Mouse (Mus musculus): ENCODE measurements around the gene Thop1.
"Not testable (repeated sequence)": the region's sequence is repeated elsewhere in the genome, so short reads cannot be mapped to it uniquely, and the experiment has no call there.

Gene Thop1

GRCm38 (mm10) chr10:81057406-81058130, 12.3 kb upstream of the Thop1 start:
- no peak for DNase-seq (ENCODE audit: low spot score in 2 of 2)

GRCm38 (mm10) chr10:81058896-81059295, 10.9 kb upstream of the Thop1 start:
- DNase-seq (ENCODE audit: low spot score in 2 of 2): no peak

DNA sequence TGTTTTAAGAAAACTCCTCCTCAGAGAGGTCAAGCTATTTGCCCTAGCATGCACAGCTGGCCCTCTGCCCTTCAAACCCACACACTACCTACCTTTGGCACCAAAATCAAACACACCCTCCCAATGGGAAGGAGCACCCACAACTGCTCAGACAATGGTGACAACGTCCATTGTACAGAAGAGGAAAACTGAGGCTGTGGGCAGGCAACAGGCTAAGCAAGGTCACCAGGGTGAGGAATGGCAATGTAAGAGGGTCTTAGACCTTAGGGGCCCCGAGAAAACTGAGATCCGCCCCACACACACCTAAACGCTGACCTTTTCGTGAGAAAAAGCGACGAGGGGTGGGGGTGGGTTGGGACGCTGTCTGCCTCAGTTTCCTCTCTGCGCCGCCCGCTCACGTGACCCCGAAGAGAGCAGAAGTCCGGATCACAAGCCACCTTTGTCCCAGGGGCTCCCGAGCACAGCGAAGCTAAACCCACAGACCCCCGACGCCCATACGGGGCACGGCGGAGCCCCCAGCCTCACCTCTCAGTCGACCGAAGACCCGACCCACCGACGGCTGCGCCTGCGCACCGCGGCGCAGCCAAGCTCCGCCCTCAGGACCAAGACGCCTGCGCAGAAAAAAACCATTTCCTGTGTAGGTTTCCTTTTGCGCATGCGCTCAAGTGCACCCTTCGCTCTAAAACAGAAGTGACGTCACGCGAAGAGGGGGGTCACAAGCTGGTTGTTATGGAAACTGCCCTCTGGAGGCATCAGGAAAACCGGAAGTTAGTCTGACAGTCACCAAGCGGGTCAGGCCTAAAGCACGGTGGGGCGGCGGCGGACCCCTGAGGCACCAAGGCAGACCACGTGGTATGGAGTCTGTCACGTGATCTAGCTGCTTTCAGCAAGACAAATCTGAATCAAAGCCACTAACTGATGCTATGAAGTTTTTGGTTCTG, 10.0 kb upstream of the Thop1 start, which contains the start of gene Sgta:
Sgta (minus strand) TSS at position 579 of the 941 bp plus-strand sequence.
- DNase-seq (ENCODE audit: low spot score in 2 of 2): peak; percentile 100

- no peak for DNase-seq (ENCODE audit: low spot score in 2 of 2)
These were observed 7.1 kb upstream of the Thop1 start for GRCm38 (mm10) chr10:81062710-81063109.

DNA sequence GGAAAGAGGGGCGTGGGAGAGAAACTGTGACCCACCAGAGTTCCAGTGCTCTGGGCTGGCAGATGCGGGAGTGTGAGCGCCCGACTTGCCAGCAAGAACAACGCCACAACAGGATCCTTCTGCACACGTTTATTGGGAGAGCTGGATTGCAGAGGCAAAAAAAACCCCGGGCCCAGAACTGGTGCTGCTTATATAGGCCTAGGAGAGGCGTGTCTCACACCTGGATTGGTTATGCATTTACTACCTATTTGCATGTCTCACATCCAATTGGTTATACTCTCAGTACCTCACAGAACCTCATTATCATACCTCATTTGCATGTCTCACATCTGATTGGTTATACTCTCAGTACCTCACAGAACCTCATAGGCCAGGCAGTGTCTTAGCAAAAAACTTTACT, 5.3 kb upstream of the Thop1 start:
- not testable (repeated sequence) for DNase-seq (ENCODE audit: low spot score in 2 of 2)

- DNase-seq (ENCODE audit: low spot score in 2 of 2): no peak
These were observed 1.1 kb upstream of the Thop1 start for GRCm38 (mm10) chr10:81068706-81069105.

GRCm38 (mm10) chr10:81072290-81072689, 2.5 kb downstream of the Thop1 start:
- no peak for DNase-seq (ENCODE audit: low spot score in 2 of 2)

DNA sequence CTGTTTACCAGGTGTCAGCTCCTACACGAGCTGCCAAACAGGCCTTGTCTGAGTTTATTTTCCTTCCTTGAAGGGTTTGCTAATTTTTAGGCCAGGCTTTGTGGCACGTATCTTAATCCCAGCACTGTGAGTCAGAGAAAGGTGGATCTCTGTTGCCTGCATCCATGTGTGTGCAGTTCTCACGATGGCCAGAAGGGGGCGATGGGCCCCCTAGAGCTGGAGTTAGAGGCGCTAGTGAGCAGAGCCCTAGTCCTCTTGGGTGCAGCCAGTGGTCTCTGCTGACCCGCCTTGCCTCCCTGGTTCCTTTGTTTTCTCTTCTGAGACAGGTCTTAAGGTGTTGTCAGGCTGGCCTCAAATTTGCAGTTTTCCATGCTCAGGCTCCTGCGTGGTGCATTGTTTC, 3.6 kb downstream of the Thop1 start:
- no peak for DNase-seq (ENCODE audit: low spot score in 2 of 2)

- DNase-seq (ENCODE audit: low spot score in 2 of 2): no peak
These were observed 5.9 kb downstream of the Thop1 start for GRCm38 (mm10) chr10:81075734-81076133.

- no peak for DNase-seq (ENCODE audit: low spot score in 2 of 2)
These were observed 6.5 kb downstream of the Thop1 start for GRCm38 (mm10) chr10:81076356-81076755.

DNA sequence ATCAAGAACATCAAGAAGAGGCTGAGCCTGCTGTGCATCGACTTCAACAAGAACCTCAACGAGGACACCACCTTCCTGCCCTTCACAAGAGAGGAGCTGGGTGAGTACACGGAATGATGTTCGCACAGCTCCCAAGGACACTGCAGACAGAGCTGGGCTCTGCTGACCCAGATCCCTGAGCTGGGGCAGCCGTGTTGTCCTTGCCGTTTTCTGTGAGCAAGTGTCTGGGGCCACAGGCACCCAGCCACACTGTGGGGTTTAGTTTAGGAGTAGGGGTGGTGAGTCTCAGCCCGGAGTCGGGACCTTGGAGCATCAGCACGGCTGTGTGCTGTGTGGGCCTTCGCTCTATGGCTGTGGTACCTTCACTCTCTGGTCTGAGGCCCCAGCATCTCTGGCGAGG, 8.1 kb downstream of the Thop1 start:
- DNase-seq (ENCODE audit: low spot score in 2 of 2): no peak

- no peak for DNase-seq (ENCODE audit: low spot score in 2 of 2)
These were observed 10.3 kb downstream of the Thop1 start for GRCm38 (mm10) chr10:81080008-81080655.

- DNase-seq (ENCODE audit: low spot score in 2 of 2): peak in 1 of 2 experiments; percentile 85
These were observed 12.5 kb downstream of the Thop1 start for GRCm38 (mm10) chr10:81082168-81082960.

- DNase-seq (ENCODE audit: low spot score in 2 of 2): no peak
These were observed 17.2 kb downstream of the Thop1 start for GRCm38 (mm10) chr10:81087021-81087420.

- no peak for DNase-seq (ENCODE audit: low spot score in 2 of 2)
These were observed 19.4 kb downstream of the Thop1 start for GRCm38 (mm10) chr10:81089216-81089615.

- no peak for DNase-seq (ENCODE audit: low spot score in 2 of 2)
These were observed 20.8 kb downstream of the Thop1 start for GRCm38 (mm10) chr10:81090621-81091020.

DNA sequence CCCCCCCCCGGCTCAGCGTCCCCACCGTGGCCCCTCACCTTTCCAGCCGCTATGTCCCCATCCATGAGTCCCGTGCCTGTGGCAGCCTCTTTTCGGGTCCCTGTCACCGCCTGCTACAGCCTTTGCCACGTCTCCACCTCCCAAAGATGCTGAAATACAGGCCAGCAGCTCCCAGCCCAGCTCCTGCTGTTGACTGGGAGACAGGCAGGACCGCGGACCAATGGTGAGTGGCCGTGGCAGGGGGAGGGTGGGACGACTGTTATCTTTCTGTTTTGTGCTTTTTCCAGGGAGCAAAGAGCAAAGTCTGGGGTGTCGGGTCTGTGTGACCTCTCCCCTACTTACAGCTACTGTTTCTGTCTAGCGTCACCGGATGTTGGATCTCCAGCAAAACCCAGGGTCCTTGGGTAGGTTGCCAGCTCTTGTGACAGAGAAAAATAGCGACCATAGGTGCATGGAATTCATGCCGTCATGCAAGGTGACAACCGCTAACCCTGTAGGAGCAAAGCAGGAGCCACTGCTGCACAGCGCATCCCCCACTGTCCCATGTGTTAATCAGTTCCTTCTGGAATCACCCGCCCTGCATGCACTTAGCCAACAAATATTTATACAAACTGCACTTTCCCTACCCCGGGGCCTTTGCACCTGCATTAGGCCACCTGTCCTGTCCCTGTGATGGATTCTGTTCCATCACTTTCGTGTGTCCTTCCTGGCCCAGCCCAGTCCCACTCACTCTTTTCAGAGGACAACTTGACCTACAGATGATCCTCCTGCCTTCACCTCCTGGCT, 22.8 kb downstream of the Thop1 start:
- DNase-seq (ENCODE audit: low spot score in 2 of 2): no peak

DNA sequence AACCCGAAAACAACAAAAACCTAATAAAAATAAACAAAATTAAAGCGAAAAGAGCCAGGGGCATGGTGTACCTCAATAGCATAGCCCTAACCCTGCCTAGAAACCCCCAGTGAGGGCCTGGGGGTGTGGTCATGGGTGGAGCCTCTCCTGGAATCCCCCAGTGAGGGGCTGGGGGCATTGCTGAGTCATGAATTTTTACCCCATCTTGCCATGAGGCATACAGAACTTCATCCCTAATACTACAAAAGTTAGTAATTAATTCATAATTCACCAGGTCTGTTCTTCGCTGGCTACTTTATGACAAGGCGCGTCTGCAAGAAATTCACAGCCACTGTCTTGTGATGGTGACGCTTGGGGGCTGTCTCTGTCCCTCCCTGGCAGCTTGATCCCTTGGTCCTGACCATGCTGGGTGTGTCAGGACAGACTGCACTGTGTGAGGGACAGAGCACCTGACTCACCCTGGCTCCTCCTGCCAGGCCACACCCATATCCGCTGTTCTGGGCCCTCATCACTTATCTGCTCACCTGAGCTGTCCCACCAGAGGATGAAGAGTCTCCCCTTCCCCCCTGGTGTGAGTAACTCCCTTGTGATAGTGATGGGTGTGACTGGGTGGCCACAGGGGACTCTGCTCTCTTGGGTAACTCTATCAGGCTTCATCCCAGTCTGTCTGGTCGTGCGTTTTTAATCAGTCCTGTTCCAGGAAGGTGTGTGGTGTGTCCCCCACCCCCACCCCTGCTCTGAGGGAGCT, 25.3 kb downstream of the Thop1 start:
- DNase-seq (ENCODE audit: low spot score in 2 of 2): no peak

- DNase-seq (ENCODE audit: low spot score in 2 of 2): peak; percentile 86 to 95
These were observed 35.8 kb downstream of the Thop1 start, which contains the start of gene Map2k2 for GRCm38 (mm10) chr10:81105565-81106112. Gene Map2k2, plus strand, starts transcription at chr10:81105915.

Measured in left cerebral cortex, adult 9 months (tissue).